Mouse (Mus musculus): ENCODE measurements around the gene Map3k11. TPM values are rescaled to one million over a fixed set of nuclear protein-coding genes. Genes with fewer than 3 reads are reported as not detected.
A peak's percentile ranks its signal among the peaks of the same experiment; 100 is the strongest.

Gene Map3k11
- polyA plus RNA-seq, 1 experiment = 29.7 TPM

DNA sequence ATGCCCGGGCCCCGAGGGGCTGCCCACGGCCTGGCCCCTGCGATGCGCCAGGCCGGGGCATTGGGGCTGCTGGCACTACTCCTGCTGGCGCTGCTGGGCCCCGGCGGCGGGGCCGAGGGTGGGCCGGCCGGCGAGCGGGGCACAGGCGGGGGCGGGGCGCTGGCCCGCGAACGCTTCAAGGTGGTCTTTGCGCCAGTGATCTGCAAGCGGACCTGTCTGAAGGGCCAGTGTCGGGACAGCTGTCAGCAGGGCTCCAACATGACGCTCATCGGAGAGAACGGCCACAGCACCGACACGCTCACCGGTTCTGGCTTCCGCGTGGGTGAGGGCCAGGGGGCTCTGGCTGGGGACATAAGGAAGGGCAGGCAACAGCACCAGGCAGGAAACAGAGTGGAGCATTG lies 53.7 kb downstream of the Map3k11 start:
- Histone ChIP-seq H3K27ac (ENCODE audit: insufficient read depth, low read length) (peak overlapping the region; percentile 83), H3K4me1 (ENCODE audit: control insufficient read depth, insufficient read depth, low read length) (peaks cover 29% of the 10 kb centered on the region), H3K27me3 (ENCODE audit: control insufficient read depth, insufficient read depth, low read length) (no peaks in the 10 kb centered on the region), H3K4me3 (replicated peaks; ENCODE audit: insufficient read depth, low read depth, low read length) (peak overlapping the region; percentile 77)
- TF ChIP-seq POLR2A (IDR thresholded peaks at IDR 0.05; ENCODE audit: borderline replicate concordance, insufficient read depth, low read length) = no peak
- TF ChIP-seq CTCF (IDR thresholded peaks at IDR 0.05; ENCODE audit: borderline replicate concordance, insufficient read depth, low read depth, low read length) = no peak
- under 1% methylated on average over 32 of the region's 32 CpGs for WGBS
- DNase-seq = no peak

DNA sequence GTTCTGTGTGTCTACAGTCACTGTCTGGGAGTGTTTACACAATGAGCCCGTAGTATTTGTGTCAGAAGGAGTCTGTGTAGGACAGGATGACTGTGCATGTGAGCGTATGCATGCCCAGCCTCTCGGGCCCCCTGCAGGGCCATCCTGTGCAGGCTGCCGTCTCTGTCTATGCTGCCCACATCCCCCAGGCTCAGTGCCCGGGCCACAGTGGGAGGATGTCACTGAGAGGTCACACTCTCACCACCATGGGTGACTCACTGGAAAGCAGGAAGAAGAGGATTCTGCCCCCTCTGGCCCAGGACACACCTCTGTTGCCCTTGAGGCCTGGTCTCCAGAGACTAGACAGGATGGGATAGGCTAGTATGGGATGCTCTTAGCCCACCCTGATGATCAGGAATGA lies 55.0 kb downstream of the Map3k11 start:
- Histone ChIP-seq H3K27ac (ENCODE audit: insufficient read depth, low read length) (no peak overlapping the region), H3K4me3 (replicated peaks; ENCODE audit: insufficient read depth, low read depth, low read length) (peak overlapping the region; percentile 41), H3K4me1 (ENCODE audit: control insufficient read depth, insufficient read depth, low read length) (peaks cover 29% of the 10 kb centered on the region), H3K27me3 (ENCODE audit: control insufficient read depth, insufficient read depth, low read length) (no peaks in the 10 kb centered on the region)
- peak; percentile 64 to 79 for DNase-seq
- TF ChIP-seq POLR2A (IDR thresholded peaks at IDR 0.05; ENCODE audit: borderline replicate concordance, insufficient read depth, low read length) (no peak), CTCF (IDR thresholded peaks at IDR 0.05; ENCODE audit: borderline replicate concordance, insufficient read depth, low read depth, low read length) (no peak)
- 5% methylated on average over 5 of the region's 5 CpGs for WGBS

GRCm38 (mm10) chr19:5745756-5746710 lies 57.5 kb downstream of the Map3k11 start:
- Histone ChIP-seq H3K4me3 (replicated peaks; ENCODE audit: insufficient read depth, low read depth, low read length) (no peak overlapping the region), H3K4me1 (ENCODE audit: control insufficient read depth, insufficient read depth, low read length) (peaks cover 20% of the 10 kb centered on the region), H3K27me3 (ENCODE audit: control insufficient read depth, insufficient read depth, low read length) (0 out of 2 replicates have a peak, but pooled peaks cover 1% of the 10 kb centered on the region), H3K27ac (ENCODE audit: insufficient read depth, low read length) (no peak overlapping the region)
- TF ChIP-seq POLR2A (IDR thresholded peaks at IDR 0.05; ENCODE audit: borderline replicate concordance, insufficient read depth, low read length) (no peak), CTCF (IDR thresholded peaks at IDR 0.05; ENCODE audit: borderline replicate concordance, insufficient read depth, low read depth, low read length) (no peak)
- DNase-seq = no peak
- WGBS = 34% methylated on average over 36 of the region's 36 CpGs

GRCm38 (mm10) chr19:5746907-5747363 lies 58.4 kb downstream of the Map3k11 start:
- TF ChIP-seq CTCF (IDR thresholded peaks at IDR 0.05; ENCODE audit: borderline replicate concordance, insufficient read depth, low read depth, low read length) (no peak), POLR2A (IDR thresholded peaks at IDR 0.05; ENCODE audit: borderline replicate concordance, insufficient read depth, low read length) (no peak)
- DNase-seq = no peak
- Histone ChIP-seq H3K4me3 (replicated peaks; ENCODE audit: insufficient read depth, low read depth, low read length) (no peak overlapping the region), H3K27ac (ENCODE audit: insufficient read depth, low read length) (no peak overlapping the region), H3K27me3 (ENCODE audit: control insufficient read depth, insufficient read depth, low read length) (0 out of 2 replicates have a peak, but pooled peaks cover 1% of the 10 kb centered on the region), H3K4me1 (ENCODE audit: control insufficient read depth, insufficient read depth, low read length) (peaks cover 22% of the 10 kb centered on the region)
- WGBS = 60% methylated on average over 12 of the region's 12 CpGs

DNA sequence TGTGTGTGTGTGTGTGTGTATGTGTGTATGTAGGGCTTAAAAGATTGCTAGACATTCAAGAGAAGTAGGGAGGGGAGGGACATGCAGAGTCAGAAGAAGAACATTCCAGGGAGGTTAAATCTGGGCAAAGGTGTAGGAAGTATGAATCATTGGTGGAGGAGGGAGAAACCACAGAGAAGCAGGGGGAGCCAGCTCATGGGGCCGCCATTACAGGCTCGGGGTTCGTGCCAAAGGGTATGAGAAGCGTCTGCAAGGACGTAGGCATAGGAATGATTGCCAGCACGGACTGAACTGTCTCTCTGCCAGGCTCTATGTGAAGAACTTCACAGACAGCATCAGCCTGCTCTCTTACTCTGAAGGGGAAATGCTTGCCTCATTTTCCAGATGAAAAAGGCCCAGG lies 60.9 kb downstream of the Map3k11 start:
- DNase-seq = no peak
- TF ChIP-seq POLR2A (IDR thresholded peaks at IDR 0.05; ENCODE audit: borderline replicate concordance, insufficient read depth, low read length) = no peak
- TF ChIP-seq CTCF (IDR thresholded peaks at IDR 0.05; ENCODE audit: borderline replicate concordance, insufficient read depth, low read depth, low read length) = no peak
- Histone ChIP-seq H3K27ac (ENCODE audit: insufficient read depth, low read length) (no peak overlapping the region), H3K27me3 (ENCODE audit: control insufficient read depth, insufficient read depth, low read length) (0 out of 2 replicates have a peak, but pooled peaks cover 1% of the 10 kb centered on the region), H3K4me3 (replicated peaks; ENCODE audit: insufficient read depth, low read depth, low read length) (no peak overlapping the region), H3K4me1 (ENCODE audit: control insufficient read depth, insufficient read depth, low read length) (peaks cover 12% of the 10 kb centered on the region)
- WGBS = 41% methylated on average over 6 of the region's 6 CpGs

GRCm38 (mm10) chr19:5750951-5751350 lies 62.4 kb downstream of the Map3k11 start:
- TF ChIP-seq POLR2A (IDR thresholded peaks at IDR 0.05; ENCODE audit: borderline replicate concordance, insufficient read depth, low read length) (no peak), CTCF (IDR thresholded peaks at IDR 0.05; ENCODE audit: borderline replicate concordance, insufficient read depth, low read depth, low read length) (no peak)
- H3K27me3 ChIP-seq (ENCODE audit: control insufficient read depth, insufficient read depth, low read length) = 0 out of 2 replicates have a peak, but pooled peaks cover 1% of the 10 kb centered on the region
- peaks cover 5% of the 10 kb centered on the region; the same call in 1 of the 2 replicates for H3K4me1 ChIP-seq (ENCODE audit: control insufficient read depth, insufficient read depth, low read length)
- WGBS = 56% methylated on average over 22 of the region's 22 CpGs
- no peak for DNase-seq
- no peak overlapping the region for H3K4me3 ChIP-seq (replicated peaks; ENCODE audit: insufficient read depth, low read depth, low read length)
- H3K27ac ChIP-seq (ENCODE audit: insufficient read depth, low read length) = no peak overlapping the region

DNA sequence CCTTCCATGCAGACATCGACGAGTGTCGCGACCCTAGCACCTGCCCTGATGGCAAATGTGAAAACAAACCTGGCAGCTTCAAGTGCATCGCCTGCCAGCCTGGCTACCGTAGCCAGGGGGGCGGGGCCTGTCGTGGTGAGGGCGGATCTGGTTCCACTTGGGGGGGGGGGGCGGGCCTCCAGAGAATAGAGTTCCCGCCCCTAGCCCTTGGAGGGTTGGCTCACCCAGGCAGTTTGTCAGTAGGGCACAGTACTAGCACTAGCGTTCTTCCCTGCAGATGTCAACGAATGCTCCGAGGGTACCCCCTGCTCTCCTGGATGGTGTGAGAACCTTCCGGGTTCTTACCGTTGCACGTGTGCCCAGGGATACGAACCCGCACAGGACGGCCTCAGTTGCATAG lies 63.2 kb downstream of the Map3k11 start:
- no peak overlapping the region for H3K27ac ChIP-seq (ENCODE audit: insufficient read depth, low read length)
- DNase-seq = no peak
- no peak overlapping the region for H3K4me3 ChIP-seq (replicated peaks; ENCODE audit: insufficient read depth, low read depth, low read length)
- H3K4me1 ChIP-seq (ENCODE audit: control insufficient read depth, insufficient read depth, low read length) = peaks cover 9% of the 10 kb centered on the region
- 0 out of 2 replicates have a peak, but pooled peaks cover 1% of the 10 kb centered on the region for H3K27me3 ChIP-seq (ENCODE audit: control insufficient read depth, insufficient read depth, low read length)
- no peak for TF ChIP-seq POLR2A (IDR thresholded peaks at IDR 0.05; ENCODE audit: borderline replicate concordance, insufficient read depth, low read length)
- TF ChIP-seq CTCF (IDR thresholded peaks at IDR 0.05; ENCODE audit: borderline replicate concordance, insufficient read depth, low read depth, low read length) = no peak
- WGBS = 32% methylated on average over 20 of the region's 20 CpGs

Other genes with a start within 250 kb of the Map3k11 start
- gene Fosl1, start 241.2 kb upstream of the Map3k11 start, polyA plus RNA-seq (2012; rRNA removed) = not detected in 2 replicates
- 31.0 and 32.5 TPM in 2 replicates for gene Ccdc85b, start 230.8 kb upstream of the Map3k11 start, polyA plus RNA-seq (2012; rRNA removed)
- 140 and 146 TPM in 2 replicates for gene Fibp, start 228.1 kb upstream of the Map3k11 start, polyA plus RNA-seq (2012; rRNA removed)
- gene Ctsw, start 220.2 kb upstream of the Map3k11 start, polyA plus RNA-seq (2012; rRNA removed) = 1.2 and 1.5 TPM in 2 replicates
- gene Efemp2, start 214.8 kb upstream of the Map3k11 start, polyA plus RNA-seq (2012; rRNA removed) = 43.3 and 43.4 TPM in 2 replicates
- 94.2 and 115 TPM in 2 replicates for gene Mus81, start 200.3 kb upstream of the Map3k11 start, polyA plus RNA-seq (2012; rRNA removed)
- gene Cfl1, start 198.3 kb upstream of the Map3k11 start, polyA plus RNA-seq (2012; rRNA removed) = 1,135 and 1,193 TPM in 2 replicates
- 6.7 and 6.8 TPM in 2 replicates for gene 1700020D05Rik, start 185.0 kb upstream of the Map3k11 start, polyA plus RNA-seq (2012; rRNA removed)
- gene Snx32, start 178.2 kb upstream of the Map3k11 start, polyA plus RNA-seq (2012; rRNA removed) = 176 and 185 TPM in 2 replicates
- 0.05 TPM in 1 of 2 replicates, not detected in the other for gene Ovol1, start 128.1 kb upstream of the Map3k11 start, polyA plus RNA-seq (2012; rRNA removed)
- gene Ap5b1, start 120.7 kb upstream of the Map3k11 start, polyA plus RNA-seq (2012; rRNA removed) = 5.1 and 5.6 TPM in 2 replicates
- gene Rnaseh2c, start 86.9 kb upstream of the Map3k11 start, polyA plus RNA-seq (2012; rRNA removed) = 79.1 and 83.5 TPM in 2 replicates
- 139 and 143 TPM in 2 replicates for gene Kat5, start 78.5 kb upstream of the Map3k11 start, polyA plus RNA-seq (2012; rRNA removed)
- gene Rela, start 51.3 kb upstream of the Map3k11 start, polyA plus RNA-seq (2012; rRNA removed) = 39.0 and 40.3 TPM in 2 replicates
- 12.4 and 14.8 TPM in 2 replicates for gene Sipa1, start 25.0 kb upstream of the Map3k11 start, polyA plus RNA-seq (2012; rRNA removed)
- 65.0 and 65.1 TPM in 2 replicates for gene Pcnx3, start 166 bp downstream of the Map3k11 start, polyA plus RNA-seq (2012; rRNA removed)
- 0.13 and 0.24 TPM in 2 replicates for gene Kcnk7, start 15.6 kb downstream of the Map3k11 start, polyA plus RNA-seq (2012; rRNA removed)
- gene Ehbp1l1, start 37.6 kb downstream of the Map3k11 start, polyA plus RNA-seq (2012; rRNA removed) = 11.7 and 13.1 TPM in 2 replicates
- 65.2 and 65.9 TPM in 2 replicates for gene Fam89b, start 40.9 kb downstream of the Map3k11 start, polyA plus RNA-seq (2012; rRNA removed)
- 165 and 175 TPM in 2 replicates for gene Ltbp3, start 52.2 kb downstream of the Map3k11 start, polyA plus RNA-seq (2012; rRNA removed)
- 158 and 170 TPM in 2 replicates for gene Scyl1, start 82.7 kb downstream of the Map3k11 start, polyA plus RNA-seq (2012; rRNA removed)
- gene Frmd8, start 186.5 kb downstream of the Map3k11 start, polyA plus RNA-seq (2012; rRNA removed) = 23.4 and 28.3 TPM in 2 replicates
- 4.3 and 5.0 TPM in 2 replicates for gene Slc25a45, start 189.1 kb downstream of the Map3k11 start, polyA plus RNA-seq (2012; rRNA removed)
- gene Tigd3, start 205.4 kb downstream of the Map3k11 start, polyA plus RNA-seq (2012; rRNA removed) = 5.1 and 5.6 TPM in 2 replicates
- 136 and 141 TPM in 2 replicates for gene Dpf2, start 224.3 kb downstream of the Map3k11 start, polyA plus RNA-seq (2012; rRNA removed)
- gene Cdc42ep2, start 236.1 kb downstream of the Map3k11 start, polyA plus RNA-seq (2012; rRNA removed) = 23.8 and 25.2 TPM in 2 replicates

Data from cerebellum, adult 2 months (tissue).